In the genomic region with DNA sequence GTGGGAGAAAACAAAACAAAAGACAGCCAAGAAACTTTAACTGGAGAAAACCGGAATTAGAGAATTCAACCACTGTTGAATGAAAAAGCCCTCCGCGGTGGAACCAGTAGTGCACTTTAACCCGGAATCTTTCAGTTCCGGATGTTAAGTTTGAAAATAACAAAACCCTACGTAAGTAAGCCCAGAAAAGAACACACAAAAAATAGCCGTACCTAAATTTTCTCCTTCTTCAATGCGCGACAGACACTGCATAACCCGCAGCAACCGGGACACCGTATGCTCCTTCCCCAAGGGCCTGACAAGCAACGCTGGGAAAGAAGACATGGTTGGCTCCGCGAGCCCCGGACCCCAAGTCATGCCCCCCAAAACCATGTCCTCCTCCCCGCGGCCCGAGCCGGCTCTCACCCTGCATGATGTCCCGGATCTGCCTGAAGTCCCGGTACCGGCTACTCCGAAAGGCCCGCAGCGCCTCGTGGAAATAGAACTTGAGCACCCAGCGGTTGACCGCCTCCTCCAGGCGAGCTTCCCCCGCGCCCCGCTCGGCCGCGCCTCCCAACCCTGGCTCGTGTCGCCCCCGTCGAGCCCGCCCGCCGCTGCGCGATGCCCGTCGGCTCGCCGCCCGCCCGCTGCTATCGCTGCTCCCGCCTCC, we compare ENCODE assay signal across 8 mouse cellular contexts. TPM values are rescaled to one million over a fixed set of nuclear protein-coding genes. Genes with fewer than 3 reads are reported as not detected.
DNase-seq lines count a peak whose midpoint lies in the region; ATAC-seq and TF ChIP-seq lines count a peak whose summit lies in the region.

No protein-coding gene starts in this region.

- H3K4me3 ChIP-seq in left cerebral cortex, adult 2 months = peak overlapping the region; percentile 81
- peak overlapping the region; percentile 91 for H3K4me3 ChIP-seq in forebrain, embryonic 13.5 days
- H3K4me3 ChIP-seq in liver, embryonic 13.5 days (replicated peaks) = peak overlapping the region; percentile 83
- H3K4me3 ChIP-seq in stomach, embryonic 16.5 days (replicated peaks; ENCODE audit: low read length) = peak overlapping the region; percentile 95

- H3K9me3 ChIP-seq in forebrain, embryonic 13.5 days (replicated peaks) = no peaks in the 10 kb centered on the region
- H3K9me3 ChIP-seq in liver, embryonic 13.5 days (replicated peaks) = no peaks in the 10 kb centered on the region
- no peaks in the 10 kb centered on the region for H3K9me3 ChIP-seq in stomach, embryonic 16.5 days (replicated peaks; ENCODE audit: control insufficient read depth, low read length)

- H3K9ac ChIP-seq in forebrain, embryonic 13.5 days = peak overlapping the region; percentile 89
- peak overlapping the region; percentile 95 for H3K9ac ChIP-seq in liver, embryonic 13.5 days
- peak overlapping the region; percentile 90 for H3K9ac ChIP-seq in stomach, embryonic 16.5 days (ENCODE audit: low read length)

- TF ChIP-seq CTCF in left cerebral cortex, adult 2 months (IDR thresholded peaks at IDR 0.05) = no peak

- H3K4me1 ChIP-seq in forebrain, embryonic 13.5 days = peaks cover 25% of the 10 kb centered on the region
- peaks cover 26% of the 10 kb centered on the region for H3K4me1 ChIP-seq in liver, embryonic 13.5 days (replicated peaks)
- peaks cover 20% of the 10 kb centered on the region for H3K4me1 ChIP-seq in stomach, embryonic 16.5 days (ENCODE audit: control insufficient read depth, insufficient read depth, low read length)

- ATAC-seq in forebrain, embryonic 13.5 days = no peak; the same call in none of the 2 replicates
- ATAC-seq in liver, embryonic 13.5 days (ENCODE audit: low read depth) = no peak
- no peak; the same call in 1 of the 2 replicates for ATAC-seq in stomach, embryonic 16.5 days (ENCODE audit: insufficient read depth, low FRiP score)

- peaks cover 33% of the 10 kb centered on the region for H3K36me3 ChIP-seq in forebrain, embryonic 13.5 days (ENCODE audit: poor library complexity, severe bottlenecking)
- peaks cover 27% of the 10 kb centered on the region for H3K36me3 ChIP-seq in liver, embryonic 13.5 days
- 0 out of 2 replicates have a peak, but pooled peaks cover 6% of the 10 kb centered on the region for H3K36me3 ChIP-seq in stomach, embryonic 16.5 days (ENCODE audit: control insufficient read depth, insufficient read depth, low read length)

- no peaks in the 10 kb centered on the region for H3K27me3 ChIP-seq in forebrain, embryonic 13.5 days
- no peaks in the 10 kb centered on the region for H3K27me3 ChIP-seq in liver, embryonic 13.5 days
- H3K27me3 ChIP-seq in stomach, embryonic 16.5 days (ENCODE audit: control insufficient read depth, insufficient read depth, low read length) = no peaks in the 10 kb centered on the region

- under 1% methylated on average over 32 of the region's 53 CpGs for WGBS in forebrain, embryonic 13.5 days
- WGBS in liver, embryonic 13.5 days (ENCODE audit: insufficient replicate concordance) = under 1% methylated on average over 53 of the region's 53 CpGs
- WGBS in stomach, embryonic 16.5 days = under 1% methylated on average over 53 of the region's 53 CpGs

- H3K4me2 ChIP-seq in forebrain, embryonic 13.5 days = peak overlapping the region; percentile 71
- peak overlapping the region; percentile 75 for H3K4me2 ChIP-seq in liver, embryonic 13.5 days
- peak overlapping the region; percentile 70 for H3K4me2 ChIP-seq in stomach, embryonic 16.5 days (ENCODE audit: low read depth, low read length)

- peak overlapping the region; percentile 92 for H3K27ac ChIP-seq in left cerebral cortex, adult 2 months
- peak overlapping the region; percentile 85 for H3K27ac ChIP-seq in forebrain, embryonic 13.5 days
- peak overlapping the region; percentile 95 for H3K27ac ChIP-seq in liver, embryonic 13.5 days
- peak overlapping the region; percentile 97 for H3K27ac ChIP-seq in stomach, embryonic 16.5 days (ENCODE audit: low read length)

- intact Hi-C loops in left cerebral cortex, adult 2 months (cut with DNase I) = loop anchor here (2.0 to 10.0 kb wide), 2 partner anchors 35 to 479 kb away; no protein-coding TSS in a partner anchor
- intact Hi-C loops in left cerebral cortex, postnatal 4 days (cut with DNase I) = no loop called here

- no peak for DNase-seq in left cerebral cortex, adult 2 months (ENCODE audit: extremely low spot score in 1 of 2, low spot score in 2 of 2)
- no peak for DNase-seq in left cerebral cortex, postnatal 4 days
- peak; percentile 69 for DNase-seq in R1 (ENCODE audit: low read depth, low spot score)
- no peak for DNase-seq in liver, embryonic 13.5 days
- DNase-seq in Muller cell, postnatal 12 days (ENCODE audit: inconsistent ontology term) = no peak
- DNase-seq in adrenal gland, adult 18-20 months (ENCODE audit: low spot score in 2 of 2) = no peak

RNA-seq across cellular contexts. Expression of gene Terf2, which starts 0.5 kb away (rescaled TPM):
- 10 to 100 TPM; 39.1 to 39.2 TPM for total RNA-seq in left cerebral cortex, adult 2 months (2021)
- total RNA-seq in left cerebral cortex, postnatal 4 days (2021) = 10 to 100 TPM; 43.9 to 47.2 TPM
- polyA plus RNA-seq in forebrain, embryonic 13.5 days (2015; fragmentation: Nextera tagmentation; extraction: Ambion mirVana) = 25.0 and 25.5 TPM in 2 replicates
- 8.1 and 9.3 TPM in 2 replicates for polyA plus RNA-seq in liver, embryonic 13.5 days (2015; fragmentation: Nextera tagmentation; extraction: Ambion mirVana)
- 13.1 and 14.0 TPM in 2 replicates for polyA plus RNA-seq in stomach, embryonic 16.5 days (2015; fragmentation: Nextera tagmentation; extraction: Ambion mirVana)
- total RNA-seq in adrenal gland, adult 18-20 months (2021) = 10 to 100 TPM; 20.5 to 22.6 TPM

RNA-seq across cellular contexts. Expression of gene Tmed6, which starts 30.4 kb away (rescaled TPM):
- total RNA-seq in left cerebral cortex, adult 2 months (2021) = not detected
- total RNA-seq in left cerebral cortex, postnatal 4 days (2021) = not detected
- not detected in 2 replicates for polyA plus RNA-seq in forebrain, embryonic 13.5 days (2015; fragmentation: Nextera tagmentation; extraction: Ambion mirVana)
- 4.1 and 4.4 TPM in 2 replicates for polyA plus RNA-seq in liver, embryonic 13.5 days (2015; fragmentation: Nextera tagmentation; extraction: Ambion mirVana)
- polyA plus RNA-seq in stomach, embryonic 16.5 days (2015; fragmentation: Nextera tagmentation; extraction: Ambion mirVana) = 82.3 and 84.1 TPM in 2 replicates
- total RNA-seq in adrenal gland, adult 18-20 months (2021) = not detected

RNA-seq across cellular contexts. Expression of gene Nip7, which starts 39.2 kb away (rescaled TPM):
- 10 to 100 TPM; 40.9 to 42.4 TPM for total RNA-seq in left cerebral cortex, adult 2 months (2021)
- 10 to 100 TPM; 52.1 to 64.6 TPM for total RNA-seq in left cerebral cortex, postnatal 4 days (2021)
- polyA plus RNA-seq in forebrain, embryonic 13.5 days (2015; fragmentation: Nextera tagmentation; extraction: Ambion mirVana) = 91.3 and 99.6 TPM in 2 replicates
- 72.5 TPM in 2 replicates for polyA plus RNA-seq in liver, embryonic 13.5 days (2015; fragmentation: Nextera tagmentation; extraction: Ambion mirVana)
- 63.5 and 79.8 TPM in 2 replicates for polyA plus RNA-seq in stomach, embryonic 16.5 days (2015; fragmentation: Nextera tagmentation; extraction: Ambion mirVana)
- 10 to 100 TPM; 47.5 to 54.1 TPM for total RNA-seq in adrenal gland, adult 18-20 months (2021)

RNA-seq across cellular contexts. Expression of gene Cog8, which starts 39.4 kb away (rescaled TPM):
- total RNA-seq in left cerebral cortex, adult 2 months (2021) = 10 to 100 TPM; 24.9 to 27.8 TPM
- 10 to 100 TPM; 21.3 to 22.8 TPM for total RNA-seq in left cerebral cortex, postnatal 4 days (2021)
- 34.5 and 35.5 TPM in 2 replicates for polyA plus RNA-seq in forebrain, embryonic 13.5 days (2015; fragmentation: Nextera tagmentation; extraction: Ambion mirVana)
- polyA plus RNA-seq in liver, embryonic 13.5 days (2015; fragmentation: Nextera tagmentation; extraction: Ambion mirVana) = 21.4 and 23.0 TPM in 2 replicates
- polyA plus RNA-seq in stomach, embryonic 16.5 days (2015; fragmentation: Nextera tagmentation; extraction: Ambion mirVana) = 24.8 and 27.1 TPM in 2 replicates
- 10 to 100 TPM; 33.2 to 35.3 TPM for total RNA-seq in adrenal gland, adult 18-20 months (2021)

RNA-seq across cellular contexts. Expression of gene Pdf, which starts 47.4 kb away (rescaled TPM):
- 10 to 100 TPM; 24.4 to 25.9 TPM for total RNA-seq in left cerebral cortex, adult 2 months (2021)
- 10 to 100 TPM; 22.5 to 23.2 TPM for total RNA-seq in left cerebral cortex, postnatal 4 days (2021)
- 32.0 and 36.7 TPM in 2 replicates for polyA plus RNA-seq in forebrain, embryonic 13.5 days (2015; fragmentation: Nextera tagmentation; extraction: Ambion mirVana)
- polyA plus RNA-seq in liver, embryonic 13.5 days (2015; fragmentation: Nextera tagmentation; extraction: Ambion mirVana) = 26.1 and 26.4 TPM in 2 replicates
- polyA plus RNA-seq in stomach, embryonic 16.5 days (2015; fragmentation: Nextera tagmentation; extraction: Ambion mirVana) = 35.3 and 35.7 TPM in 2 replicates
- total RNA-seq in adrenal gland, adult 18-20 months (2021) = 10 to 100 TPM; 41.8 to 53.9 TPM
